Mouse (Mus musculus) yolk sac, embryonic 10.5 days (tissue): ENCODE data around the gene Vmn2r67.
"Not testable (repeated sequence)": the region's sequence is repeated elsewhere in the genome, so short reads cannot be mapped to it uniquely, and the experiment has no call there.

ENCODE experiments used
- DNase-seq: peaks from one replicate; pipeline ENCODE4 v3.0.0-alpha.2; 2017; ENCODE audit warnings: low spot score

Vmn2r67 gene

DNA sequence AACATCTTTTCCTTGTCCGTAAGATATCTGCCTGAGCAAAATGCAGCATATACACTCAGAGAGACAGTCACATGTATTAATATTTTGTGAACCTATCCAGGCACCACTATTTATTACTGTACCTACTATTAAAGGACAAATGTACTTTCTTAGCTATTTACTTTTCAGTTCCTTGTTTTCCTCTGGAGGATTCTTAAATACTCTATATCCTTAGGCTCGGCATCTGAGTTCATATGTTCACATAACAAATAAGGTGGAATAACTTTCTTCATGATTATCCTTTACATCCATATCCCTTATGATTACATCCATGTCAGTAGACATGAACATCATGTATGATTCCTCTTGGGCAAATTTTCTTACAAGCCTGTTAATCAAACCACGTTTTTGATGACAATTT, at the start of gene Vmn2r67:
Vmn2r67 (minus strand) TSS at position 101 of the 400 bp plus-strand sequence.
- DNase-seq: no peak

GRCm38 (mm10) chr7:85104531-85104930, 51.3 kb downstream of the Vmn2r67 start:
- DNase-seq: not testable (repeated sequence)
